Comparison of ENCODE assay signal across 8 mouse cellular contexts in the genomic region with DNA sequence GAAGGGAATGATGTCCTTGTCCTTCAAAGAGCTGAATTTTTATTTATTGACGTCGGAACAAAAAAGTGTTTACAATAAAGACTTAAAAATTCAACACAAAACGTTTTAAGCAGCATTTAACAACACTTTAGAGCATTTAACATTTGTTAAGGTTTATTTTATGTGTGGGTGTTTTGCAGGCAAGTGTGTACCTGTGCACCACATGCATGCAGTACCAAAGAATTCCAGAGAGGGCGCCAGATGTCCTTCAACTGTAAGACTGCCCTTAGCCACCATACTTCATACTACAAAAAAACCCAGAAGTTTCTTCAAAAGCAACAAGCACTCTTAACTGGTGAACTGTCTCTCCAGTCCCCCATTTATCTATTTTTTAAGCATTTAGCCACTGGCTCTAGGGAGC. TPM values are rescaled to one million over a fixed set of nuclear protein-coding genes. Genes with fewer than 3 reads are reported as not detected.
A peak's percentile ranks its signal among the peaks of the same experiment; 100 is the strongest.
DNase-seq lines count a peak whose midpoint lies in the region; ATAC-seq and TF ChIP-seq lines count a peak whose summit lies in the region.

No protein-coding gene starts in this region.

- H3K27ac ChIP-seq in brown adipose tissue, adult 24 weeks (replicated peaks; ENCODE audit: low read depth, low read length), result no peak overlapping the region
- H3K27ac ChIP-seq in intestine, postnatal 0 days (ENCODE audit: low read depth, low read length), result no peak overlapping the region
- H3K27ac ChIP-seq in liver, embryonic 16.5 days (ENCODE audit: low read length), result no peak overlapping the region

- TF ChIP-seq CTCF in intestine, postnatal 0 days (IDR thresholded peaks at IDR 0.05; ENCODE audit: low read depth), result peak; percentile 75

- peak overlapping the region; percentile 56; the same call in 1 of the 2 replicates for H3K4me3 ChIP-seq in brown adipose tissue, adult 24 weeks (ENCODE audit: insufficient read depth, low read depth, low read length)
- H3K4me3 ChIP-seq in intestine, postnatal 0 days (ENCODE audit: low read depth, low read length), result peak overlapping the region; percentile 93
- no peak overlapping the region for H3K4me3 ChIP-seq in liver, embryonic 16.5 days (ENCODE audit: low read depth, low read length)

- peak; percentile 57; the same call in 1 of the 2 replicates for ATAC-seq in erythroid progenitor cell, adult 5-6 weeks (replicated peaks; ENCODE audit: low FRiP score, poor library complexity, severe bottlenecking)
- ATAC-seq in intestine, postnatal 0 days, result peak; percentile 27; the same call in 1 of the 2 replicates
- no peak for ATAC-seq in liver, embryonic 16.5 days (ENCODE audit: low read depth)

- no peak overlapping the region for H3K9ac ChIP-seq in intestine, postnatal 0 days (ENCODE audit: low read depth, low read length)
- H3K9ac ChIP-seq in liver, embryonic 16.5 days (ENCODE audit: low read depth, low read length), result no peak overlapping the region

- H3K36me3 ChIP-seq in intestine, postnatal 0 days (ENCODE audit: control insufficient read depth, insufficient read depth), result peaks cover 20% of the 10 kb centered on the region
- peaks cover 6% of the 10 kb centered on the region for H3K36me3 ChIP-seq in liver, embryonic 16.5 days (ENCODE audit: control insufficient read depth, insufficient read depth)

- H3K4me1 ChIP-seq in brown adipose tissue, adult 24 weeks (ENCODE audit: control insufficient read depth, insufficient read depth, insufficient read length, low read length), result no peaks in the 10 kb centered on the region; the same call in 1 of the 2 replicates
- H3K4me1 ChIP-seq in intestine, postnatal 0 days (replicated peaks; ENCODE audit: control insufficient read depth, insufficient read depth, low read length), result 0 out of 2 replicates have a peak, but pooled peaks cover 2% of the 10 kb centered on the region
- H3K4me1 ChIP-seq in liver, embryonic 16.5 days (ENCODE audit: control insufficient read depth, low read depth, low read length), result peaks cover 13% of the 10 kb centered on the region

- no peaks in the 10 kb centered on the region for H3K27me3 ChIP-seq in intestine, postnatal 0 days (replicated peaks; ENCODE audit: control insufficient read depth, insufficient read depth, low read length)
- peaks cover 9% of the 10 kb centered on the region for H3K27me3 ChIP-seq in liver, embryonic 16.5 days (ENCODE audit: control insufficient read depth, insufficient read depth, low read depth, low read length)

- peak overlapping the region; percentile 85 for H3K4me2 ChIP-seq in intestine, postnatal 0 days (replicated peaks; ENCODE audit: low read depth)
- peak overlapping the region; percentile 98 for H3K4me2 ChIP-seq in liver, embryonic 16.5 days (ENCODE audit: low read depth, low read length)

- 11% methylated on average over 4 of the region's 4 CpGs for WGBS in intestine, postnatal 0 days
- WGBS in liver, embryonic 16.5 days (ENCODE audit: insufficient replicate concordance), result 6% methylated on average over 4 of the region's 4 CpGs

- no peaks in the 10 kb centered on the region for H3K9me3 ChIP-seq in intestine, postnatal 0 days (ENCODE audit: control insufficient read depth)
- no peaks in the 10 kb centered on the region for H3K9me3 ChIP-seq in liver, embryonic 16.5 days (replicated peaks; ENCODE audit: control insufficient read depth, low read length)

- DNase-seq in urinary bladder, postnatal 14 days (ENCODE audit: low spot score), result peak; percentile 64
- no peak for DNase-seq in urinary bladder, postnatal 4 days (ENCODE audit: low spot score in 2 of 2)
- DNase-seq in natural killer cell, adult 2 months (ENCODE audit: low spot score in 2 of 2), result peak; percentile 57 to 81
- peak; percentile 63 to 68 for DNase-seq in thymus, postnatal 36 days

RNA-seq across cellular contexts. Expression of gene Dip2a, which starts 1.5 kb away (rescaled TPM):
- 15.9 TPM in 2 replicates for polyA plus RNA-seq in brown adipose tissue, adult 24 weeks (2012; ENCODE audit: insufficient read depth, insufficient read length, missing spikeins)
- 0.36 and 0.42 TPM in 2 replicates for total RNA-seq in erythroid progenitor cell, adult 5-6 weeks (2015; ENCODE audit: low replicate concordance)
- total RNA-seq in erythroid progenitor cell, adult 5-6 weeks (2017; ENCODE audit: low replicate concordance), result 0.76 and 2.1 TPM in 2 replicates
- 5.0 and 6.3 TPM in 2 replicates for polyA plus RNA-seq in intestine, postnatal 0 days (2015; fragmentation: Nextera tagmentation; extraction: Ambion mirVana)
- 1.1 and 1.6 TPM in 2 replicates for polyA plus RNA-seq in liver, embryonic 16.5 days (2015; fragmentation: Nextera tagmentation; extraction: Ambion mirVana)

Comparison
In these comparisons a context has a peak if more than half of its experiments do, and no peak if none do; other contexts are left out.
1. DNase-seq: peak in urinary bladder, postnatal 14 days (single experiment), natural killer cell, adult 2 months (2 of 2) and thymus, postnatal 36 days (2 of 2); none in urinary bladder, postnatal 4 days (0 of 2).